Mouse (Mus musculus) cerebellum, adult 18-20 months (tissue): ENCODE results near the gene Ldlrad3.

ENCODE experiments used
- DNase-seq, 2 experiments: peaks; one replicate each; pipeline ENCODE4 v3.0.0; 2021

Gene Ldlrad3

DNA sequence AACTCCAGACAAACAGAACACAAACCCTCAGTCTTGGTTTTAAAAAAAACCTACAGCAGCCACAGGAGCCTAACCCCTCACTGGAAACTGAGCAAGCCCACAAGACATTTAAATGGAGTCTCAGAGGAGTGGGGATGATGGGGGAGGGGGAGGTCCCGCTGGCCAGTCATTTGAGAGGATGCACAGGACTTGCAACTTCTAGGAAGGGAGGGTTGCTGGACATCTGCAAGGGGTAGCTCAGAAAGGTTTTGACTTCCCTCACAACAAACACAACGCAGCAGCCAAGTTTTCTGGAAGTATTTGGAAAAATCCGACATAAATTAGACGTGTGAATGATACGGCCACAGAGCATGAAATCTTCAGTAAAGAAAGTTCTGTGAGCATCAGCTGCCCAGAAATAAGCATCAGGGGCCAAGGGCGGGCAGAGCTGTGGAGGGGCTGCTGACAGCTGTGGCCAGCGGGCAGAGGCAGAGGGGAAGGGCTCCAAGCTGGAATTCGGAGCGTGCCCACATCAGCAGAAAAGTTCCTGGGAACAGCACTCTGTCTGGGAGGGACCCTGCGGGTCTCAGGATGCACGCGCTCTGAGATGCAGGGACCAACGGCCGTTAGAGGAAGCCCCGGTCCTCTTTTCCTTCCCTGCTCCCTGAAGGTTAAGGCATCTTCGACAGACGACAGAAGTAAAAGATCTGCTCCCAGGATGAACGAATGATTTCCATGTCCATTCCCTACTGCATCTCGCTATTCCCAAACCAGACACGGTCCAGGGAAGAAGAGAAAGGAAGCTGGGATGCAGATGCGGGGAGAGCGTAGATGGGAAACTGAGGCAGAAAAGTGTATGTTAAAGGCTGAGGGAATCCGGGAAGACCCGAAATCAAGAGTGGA is 875 bp downstream of the Ldlrad3 start:
- no peak for DNase-seq

DNA sequence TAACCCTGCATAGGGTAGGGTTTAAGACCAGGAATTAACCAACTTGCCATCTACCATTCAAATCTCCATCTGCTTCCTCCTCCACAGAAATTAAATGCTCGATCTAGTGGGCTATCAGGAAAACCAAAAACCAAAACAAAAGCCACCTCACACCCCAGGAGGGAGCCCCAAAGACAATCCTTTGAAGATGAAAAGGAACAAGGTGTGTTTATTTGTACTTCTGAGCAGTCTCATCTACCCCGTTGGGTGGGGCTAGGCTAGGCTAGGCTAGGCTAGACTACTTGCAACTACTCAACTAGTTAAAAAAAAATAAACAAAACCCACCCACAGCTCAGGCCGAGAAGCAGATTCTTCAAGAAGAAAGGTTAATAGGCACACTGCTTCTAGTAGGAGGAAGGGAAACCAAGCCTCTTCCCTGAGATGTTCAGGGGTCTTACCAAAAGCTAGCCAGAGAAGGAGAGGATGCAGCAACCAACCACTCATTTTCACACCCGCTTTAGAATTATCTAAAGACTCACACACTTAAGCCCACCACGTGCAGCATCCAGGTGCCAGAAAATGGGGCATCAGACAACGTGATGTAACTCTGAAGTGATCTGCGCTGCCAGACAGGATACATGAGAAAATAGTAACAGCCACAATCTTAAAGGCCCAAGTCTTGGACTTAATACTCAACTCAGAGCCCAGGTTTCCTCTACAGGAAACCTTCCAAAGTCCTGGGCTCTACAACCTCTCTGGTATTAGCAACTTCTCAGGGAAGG is 2.3 kb downstream of the Ldlrad3 start:
- no peak for DNase-seq

DNA sequence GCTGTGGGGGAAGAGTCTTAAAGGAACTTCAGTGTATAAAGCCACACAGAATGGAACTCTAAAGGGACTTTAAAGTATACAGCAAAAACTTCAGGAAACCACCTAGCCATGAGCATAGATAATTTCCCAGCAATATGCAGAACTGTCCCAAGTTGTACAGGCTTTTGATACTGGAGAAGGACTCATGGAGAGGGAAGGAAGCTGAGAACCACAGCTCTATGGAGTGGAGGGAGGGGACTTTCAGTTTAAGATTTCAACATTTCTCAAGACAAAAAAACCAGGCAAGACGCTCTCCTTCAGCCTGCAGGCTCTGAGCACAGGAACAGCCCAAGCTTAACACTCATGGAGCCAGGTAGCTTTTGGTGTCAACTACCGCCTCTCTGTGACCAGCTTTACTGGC is 4.7 kb downstream of the Ldlrad3 start:
- DNase-seq: no peak

DNA sequence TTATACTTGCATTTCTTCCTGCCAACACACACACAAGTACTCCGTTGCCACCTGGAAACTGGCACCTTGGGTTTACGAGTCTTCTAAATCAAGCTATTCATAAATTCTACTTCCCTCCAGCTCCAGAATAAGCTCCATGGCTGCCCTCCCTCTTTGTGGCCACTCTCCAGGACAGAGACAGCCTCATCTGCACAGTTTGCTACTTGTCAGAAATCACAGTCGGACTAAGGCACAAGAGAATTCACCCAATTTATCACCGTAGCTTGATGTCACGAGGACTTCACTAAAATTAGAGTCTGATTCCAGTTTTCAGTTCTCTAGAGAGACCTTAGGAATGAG is 9.8 kb downstream of the Ldlrad3 start:
- DNase-seq: no peak

DNA sequence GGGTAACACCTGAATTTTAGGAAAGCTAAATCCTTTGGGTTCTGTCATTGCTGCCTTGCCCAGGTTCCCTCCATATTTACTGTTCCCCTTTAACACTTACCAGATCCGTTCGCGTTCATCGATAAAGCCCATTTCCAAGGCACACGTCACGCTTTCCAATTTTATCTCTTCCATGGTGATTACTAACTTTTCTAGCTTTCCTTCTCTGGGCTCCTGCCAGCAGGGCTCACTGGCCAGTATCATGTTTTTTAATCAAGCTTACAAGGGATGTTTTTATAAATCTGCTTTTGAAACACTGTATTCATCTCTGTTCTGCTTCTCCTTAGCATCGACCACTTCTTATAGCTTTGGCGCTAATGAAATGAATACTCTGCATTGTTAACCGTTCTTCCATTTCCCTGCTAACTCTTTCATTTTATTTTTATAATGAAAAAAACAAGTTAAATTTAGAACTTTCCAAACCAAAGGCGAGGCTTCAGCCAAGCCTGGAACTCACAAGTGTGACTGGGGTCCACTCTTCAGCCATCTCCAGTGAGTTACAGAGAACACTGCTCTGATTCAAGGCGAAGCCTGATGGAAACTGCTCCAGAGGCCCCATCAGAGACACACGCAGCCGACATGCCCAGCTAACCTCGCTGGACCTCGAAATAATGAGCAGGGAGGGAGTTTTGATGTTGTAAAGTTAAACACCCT is 10.3 kb downstream of the Ldlrad3 start:
- no peak for DNase-seq

DNA sequence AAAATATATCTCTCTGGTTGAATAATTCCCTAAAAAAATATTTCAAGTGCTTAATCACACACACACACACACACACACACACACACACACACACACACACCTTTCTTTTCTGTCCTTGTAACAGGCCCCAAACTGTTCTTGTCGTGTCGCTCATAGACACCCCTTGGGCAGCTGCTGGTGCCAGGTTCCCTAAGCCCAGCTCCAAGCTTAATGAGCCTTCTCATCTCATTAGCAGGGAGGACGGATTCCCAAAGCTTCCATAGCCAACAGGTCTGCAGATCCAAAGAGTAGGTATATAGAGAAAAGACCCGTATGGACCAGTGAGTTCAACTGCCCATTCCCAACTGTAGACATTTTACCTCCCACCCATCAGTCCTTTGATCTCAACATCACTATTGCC is 13.7 kb downstream of the Ldlrad3 start:
- no peak for DNase-seq

DNA sequence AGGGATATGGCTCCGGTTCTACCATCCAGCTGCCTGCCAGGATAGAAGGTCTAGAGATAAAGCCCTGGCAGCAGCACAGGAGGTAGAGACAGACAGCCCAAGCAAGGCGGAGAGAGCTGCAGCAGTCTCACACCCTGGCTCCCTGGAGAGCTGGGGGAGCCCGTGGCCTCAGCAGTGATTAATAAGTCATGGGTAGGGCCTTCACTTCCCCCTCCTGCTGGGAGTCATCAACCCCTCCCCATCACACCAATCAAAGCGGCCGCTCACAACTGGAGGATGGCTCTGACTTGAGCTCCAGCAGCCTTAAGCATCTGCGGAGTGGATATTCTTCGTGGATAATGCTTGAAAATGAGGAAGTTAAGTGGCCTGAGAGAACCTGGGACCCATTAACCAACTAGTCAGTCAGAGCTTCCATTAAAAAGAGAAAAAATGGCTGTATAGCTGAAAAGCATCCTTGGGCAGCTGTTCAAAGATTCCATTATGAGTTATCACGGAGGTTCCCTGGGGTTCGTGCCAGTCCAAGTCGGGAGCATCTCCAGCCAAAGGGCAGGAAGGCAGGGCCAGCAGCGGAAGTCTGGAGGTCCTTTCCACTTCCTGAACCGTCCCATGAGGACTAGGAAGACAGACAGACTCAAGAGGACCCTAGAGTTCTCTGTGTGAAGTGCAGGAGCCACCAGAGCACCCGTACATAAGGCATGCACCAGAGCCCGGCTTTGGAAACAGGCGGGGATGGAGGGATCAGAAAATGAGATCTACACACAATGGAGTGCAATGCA is 19.4 kb downstream of the Ldlrad3 start:
- DNase-seq: no peak

DNA sequence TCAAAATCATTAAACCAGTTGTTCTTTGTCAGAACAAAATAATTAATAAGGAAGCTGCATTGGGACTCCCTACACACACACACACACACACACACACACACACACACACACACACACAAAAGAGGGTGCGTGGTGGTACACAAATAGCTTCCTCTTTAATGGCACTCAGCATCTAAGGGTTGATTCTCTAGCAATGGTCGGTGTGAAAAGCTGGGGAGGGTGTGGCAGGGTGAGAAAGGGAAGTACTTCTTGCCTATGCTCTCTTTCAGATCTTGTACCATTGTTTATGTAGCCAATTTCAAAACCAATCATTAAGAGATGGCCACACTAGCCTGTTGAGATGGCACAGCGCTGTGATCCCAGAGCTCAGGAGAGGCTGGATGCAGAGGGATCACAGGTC is 23.1 kb downstream of the Ldlrad3 start:
- DNase-seq: no peak

DNA sequence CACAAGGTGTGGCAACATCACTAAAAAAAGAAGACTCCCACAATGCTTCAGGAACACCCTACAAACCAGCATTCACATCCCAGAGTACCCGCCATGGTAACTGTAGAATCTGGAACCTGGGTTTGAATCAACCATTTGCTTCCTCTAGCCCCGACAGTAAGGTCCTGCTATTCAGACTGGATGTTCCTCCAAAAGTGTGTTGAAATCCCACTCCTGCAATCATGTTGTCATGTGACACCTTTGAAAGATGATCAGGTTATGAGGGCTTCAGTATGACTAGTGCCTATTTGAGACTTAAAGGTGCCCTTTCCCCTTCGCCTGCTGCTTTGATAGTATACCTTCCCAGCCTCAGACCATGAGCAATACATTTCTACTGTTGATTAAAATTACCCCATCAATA is 28.6 kb downstream of the Ldlrad3 start:
- no peak for DNase-seq

DNA sequence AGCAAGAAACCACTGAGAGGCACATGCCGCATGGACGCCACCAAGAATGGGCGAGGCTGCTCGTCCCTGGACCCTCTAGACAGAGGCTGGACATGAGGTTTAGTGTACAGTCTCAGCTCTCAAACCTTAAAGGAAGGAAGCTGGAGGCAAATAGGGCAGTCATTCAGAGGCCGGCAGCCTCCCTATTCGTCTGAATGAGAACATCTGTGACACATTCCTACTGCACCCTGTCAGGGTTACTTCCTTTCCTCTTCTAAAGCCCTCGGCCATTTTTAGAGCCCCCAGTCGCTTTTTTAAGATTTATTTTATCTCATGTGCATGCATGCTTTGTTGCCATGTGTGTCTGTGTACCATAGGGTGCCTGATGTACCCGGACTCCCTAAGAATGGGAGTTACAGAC is 29.2 kb downstream of the Ldlrad3 start:
- no peak for DNase-seq

DNA sequence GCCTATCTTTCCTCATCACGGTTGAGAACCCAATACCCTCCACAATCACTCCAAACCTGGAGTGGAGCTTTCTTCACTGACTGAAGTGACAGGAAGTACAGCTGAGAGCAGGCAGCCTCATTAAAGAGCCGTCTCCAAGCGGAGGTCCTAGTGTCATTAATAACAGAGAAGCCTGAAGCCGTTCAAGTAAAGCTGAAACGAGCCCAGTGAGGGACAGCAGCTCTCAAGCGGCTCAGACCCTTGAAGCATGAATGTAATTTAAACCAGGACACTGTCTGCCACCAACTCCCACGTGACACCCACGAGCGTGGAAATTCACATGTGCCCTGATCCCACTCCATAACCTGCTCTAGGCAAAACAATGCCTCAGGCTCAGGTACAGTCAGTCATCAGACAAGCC is 29.7 kb downstream of the Ldlrad3 start:
- no peak for DNase-seq

DNA sequence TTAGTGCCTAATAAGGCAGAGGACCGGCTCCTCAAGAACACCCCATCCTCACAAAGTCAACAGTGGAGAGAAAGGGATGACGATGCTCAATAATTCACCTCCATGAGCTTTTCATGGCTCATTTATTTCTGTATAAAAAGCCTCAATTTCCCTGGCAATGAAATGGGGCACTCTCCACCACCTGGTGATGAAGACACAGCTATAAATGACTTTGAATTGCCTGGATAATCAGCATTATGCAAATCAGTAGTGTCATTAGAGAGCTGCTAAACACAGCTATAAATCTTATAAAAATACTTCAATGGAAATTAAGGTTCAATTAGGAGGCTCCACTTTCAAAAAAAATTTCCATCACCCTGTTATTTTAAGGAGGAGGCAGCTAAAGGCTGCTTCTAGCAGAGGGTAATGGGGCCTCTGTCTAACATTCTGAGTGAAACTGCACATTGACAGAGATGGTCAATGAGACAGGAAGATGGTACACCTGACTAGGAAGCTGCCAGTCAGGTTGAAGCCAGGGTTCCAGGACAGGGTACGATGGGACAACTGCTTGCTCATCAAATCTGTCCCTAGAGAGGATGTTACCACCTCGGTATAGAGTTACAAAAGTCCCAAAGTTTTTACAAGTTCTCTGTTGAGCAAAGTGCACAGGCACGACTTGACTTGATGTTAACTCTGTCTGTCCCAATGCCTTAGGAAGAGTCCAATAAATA is 30.7 kb downstream of the Ldlrad3 start:
- DNase-seq: no peak

DNA sequence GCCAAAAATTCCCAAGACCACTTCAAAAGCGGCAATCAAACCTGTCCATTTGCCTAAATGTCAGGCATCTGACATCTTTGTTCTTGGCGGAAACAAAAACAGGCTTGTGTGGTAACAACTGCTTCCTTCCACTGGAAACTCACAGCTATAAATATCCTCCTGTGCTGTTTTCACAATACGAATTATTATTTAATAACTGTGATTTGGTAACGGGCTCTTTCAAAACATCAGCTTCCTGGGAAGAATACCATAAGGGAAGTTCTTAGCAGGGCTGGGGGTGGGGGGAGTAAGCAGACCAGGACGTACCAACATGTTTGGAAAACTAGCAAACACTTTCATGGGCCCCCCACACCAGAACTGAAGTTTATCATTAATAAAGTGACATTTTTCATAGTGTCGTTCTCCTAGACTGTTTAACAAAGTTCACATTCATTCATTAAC is 31.4 kb downstream of the Ldlrad3 start:
- DNase-seq: no peak

DNA sequence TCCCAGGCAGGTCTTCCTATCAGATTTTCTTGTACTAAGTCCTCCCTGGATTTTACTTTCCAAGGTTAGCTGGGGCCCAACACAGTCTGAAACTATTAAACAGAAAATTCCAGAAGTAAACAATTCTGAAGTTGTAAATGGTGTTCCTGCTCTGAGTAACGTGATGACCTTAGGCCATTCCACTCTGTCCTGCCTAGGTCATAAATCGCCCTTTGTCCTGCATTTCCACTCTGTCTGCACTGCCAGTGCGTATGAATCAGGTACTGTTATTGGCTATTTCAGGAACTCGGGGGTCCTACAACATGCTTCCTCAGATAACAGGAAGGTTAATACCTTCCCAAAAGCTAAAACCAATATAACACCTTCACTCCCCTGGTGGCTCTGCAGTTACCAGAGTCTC is 31.9 kb downstream of the Ldlrad3 start:
- DNase-seq: no peak

DNA sequence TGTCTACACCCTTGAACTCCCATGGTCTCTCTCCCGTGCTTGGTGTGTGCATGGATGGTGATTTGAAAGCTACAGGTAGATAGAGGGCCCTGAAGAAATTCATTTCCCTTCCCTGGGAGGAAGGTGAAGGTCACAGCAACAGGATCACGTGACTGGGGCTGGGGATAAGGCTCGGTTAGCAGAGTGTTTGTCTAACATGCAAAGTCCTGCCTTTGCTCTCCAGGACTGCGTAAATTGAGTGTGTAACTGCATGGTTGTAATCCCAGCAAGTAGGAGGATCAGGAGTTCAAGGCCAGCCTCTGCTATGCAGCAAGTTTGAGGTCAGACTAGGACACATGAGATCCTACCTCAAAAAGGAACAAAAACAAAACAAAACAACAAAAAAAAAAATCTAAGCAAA is 32.7 kb downstream of the Ldlrad3 start:
- DNase-seq: no peak

DNA sequence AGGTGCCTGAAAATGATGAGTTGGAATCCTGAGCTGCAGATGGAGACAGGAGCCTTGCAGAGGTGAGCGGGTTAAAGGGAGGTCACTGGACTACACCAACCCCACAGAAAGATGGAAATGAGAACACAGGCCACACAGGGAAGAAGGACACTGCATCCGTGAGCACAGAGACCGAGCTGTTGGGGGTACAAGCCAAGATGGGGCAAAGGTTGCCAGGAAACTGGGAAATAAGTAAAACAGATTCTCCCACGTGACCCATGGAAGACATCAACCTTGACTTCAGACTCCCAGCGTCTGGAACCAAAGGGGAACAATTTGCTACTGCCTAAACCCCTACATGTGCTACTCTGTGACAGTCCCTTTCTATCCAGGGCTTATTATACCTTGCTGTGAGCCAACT is 33.3 kb downstream of the Ldlrad3 start:
- no peak for DNase-seq

DNA sequence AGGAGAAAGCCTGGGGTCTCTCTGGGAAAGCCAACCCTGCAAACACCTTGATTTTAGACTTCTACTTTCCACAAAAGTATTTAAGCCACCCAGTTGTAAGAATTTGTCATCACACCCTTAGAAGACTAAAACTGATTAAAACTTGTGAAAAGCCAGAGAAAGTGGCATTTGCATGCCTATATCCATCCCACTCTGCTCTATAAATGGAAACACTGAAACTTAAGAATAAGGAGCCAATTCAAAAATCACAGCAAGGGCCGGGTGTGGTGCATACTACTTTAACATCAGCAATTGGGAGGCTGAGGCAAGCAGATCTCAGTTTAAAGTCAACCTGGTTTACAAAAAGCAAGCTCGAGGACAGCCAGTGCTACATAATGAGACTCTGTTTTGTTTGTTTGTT is 37.1 kb downstream of the Ldlrad3 start:
- DNase-seq: no peak

DNA sequence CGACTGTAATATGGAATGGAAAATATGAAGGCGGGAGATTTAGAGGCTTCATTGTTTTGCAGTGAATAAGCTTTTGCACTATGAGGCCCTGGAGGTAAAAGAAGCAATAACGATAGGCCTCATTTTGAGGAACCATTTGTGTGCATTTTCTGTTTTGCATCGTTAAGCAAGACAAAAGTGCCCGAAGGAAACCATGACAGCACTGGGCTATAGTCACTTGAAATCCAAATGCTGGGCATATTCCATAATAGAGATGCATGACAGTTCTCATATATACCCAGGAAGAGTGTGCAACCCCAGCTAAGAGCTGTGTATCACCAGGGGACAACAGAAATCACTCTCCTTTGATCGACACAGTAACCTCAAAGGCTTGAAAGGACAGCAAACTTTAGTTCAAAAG is 38.1 kb downstream of the Ldlrad3 start:
- no peak for DNase-seq

DNA sequence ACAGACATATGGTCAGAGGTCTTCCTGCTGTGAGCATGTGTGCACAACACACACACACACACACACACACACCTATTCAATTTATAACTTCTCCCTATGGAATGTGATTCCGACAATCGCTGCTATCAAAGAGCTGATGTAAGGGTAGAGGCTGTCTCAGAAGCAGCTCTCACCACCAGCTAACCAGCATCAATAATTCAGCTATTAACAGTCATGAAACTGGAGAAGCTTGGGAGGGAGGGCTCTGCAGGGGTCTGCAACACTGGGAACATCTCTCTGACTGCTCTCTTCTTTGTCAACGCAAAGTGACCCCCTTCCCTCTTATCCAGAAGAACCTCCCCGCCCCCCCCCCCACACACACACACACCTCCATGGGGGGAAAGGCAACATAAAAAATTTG is 38.6 kb downstream of the Ldlrad3 start:
- no peak for DNase-seq

DNA sequence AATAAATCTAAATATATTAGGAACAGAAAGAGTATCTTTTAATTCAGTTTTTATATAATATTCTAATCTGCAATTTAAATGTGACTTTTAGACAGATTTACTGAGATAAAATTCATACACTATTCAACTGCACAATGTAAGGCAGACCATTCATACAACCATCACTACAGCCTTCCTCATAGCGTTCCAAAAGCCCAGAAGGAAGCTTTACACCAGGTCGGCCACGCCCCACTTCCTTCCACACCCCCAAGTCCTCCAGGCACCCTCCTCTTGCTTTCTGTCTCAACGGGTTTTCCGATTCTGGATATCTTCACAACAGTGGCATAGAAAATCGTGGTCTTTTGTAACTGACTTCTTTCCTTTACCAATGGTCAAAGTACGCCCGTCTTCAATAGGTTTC is 39.8 kb downstream of the Ldlrad3 start:
- no peak for DNase-seq

DNA sequence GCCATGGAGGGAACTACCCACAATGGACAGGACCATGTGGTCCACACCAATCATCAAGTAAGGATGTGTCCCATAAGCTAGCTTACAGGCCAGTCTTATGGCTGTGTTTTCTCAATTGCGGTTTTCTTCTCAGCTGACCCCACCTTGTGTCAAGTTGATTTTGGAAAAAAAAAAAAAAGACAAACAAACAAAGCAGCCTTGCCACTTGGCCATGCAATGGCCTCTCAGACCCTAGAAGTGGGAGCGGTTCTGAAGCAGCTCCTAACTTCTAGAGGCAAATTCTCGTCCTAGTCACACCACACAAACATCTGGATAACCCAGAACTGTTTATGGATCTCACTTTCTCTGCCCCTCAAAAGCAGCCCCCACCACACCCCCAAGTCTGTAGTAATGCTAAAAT is 41.1 kb downstream of the Ldlrad3 start:
- no peak for DNase-seq

DNA sequence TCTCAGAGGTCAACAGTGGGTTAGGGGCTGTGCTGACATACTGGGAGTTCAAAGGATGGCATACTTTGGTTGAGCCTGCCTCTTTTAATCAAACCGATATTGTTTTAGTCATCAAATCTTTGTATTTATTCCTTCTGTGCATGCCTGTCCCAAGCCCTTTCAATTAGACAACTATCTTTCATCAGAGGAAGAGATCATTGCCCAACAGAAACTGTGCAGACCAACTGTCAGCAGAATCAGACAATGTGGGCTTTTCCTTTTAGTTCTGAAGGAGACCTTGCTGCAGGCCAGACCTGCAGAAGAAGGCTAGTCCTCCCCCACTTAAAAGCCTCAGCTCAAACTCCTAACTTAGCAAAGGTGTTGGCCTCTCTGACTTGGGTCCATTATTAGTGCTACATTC is 41.9 kb downstream of the Ldlrad3 start:
- no peak for DNase-seq
